Mouse (Mus musculus) v-Abl transformed pro-B cells (cell line): ENCODE results near the gene Pgm2.

Source experiments
- in situ Hi-C, 2 experiments: fragments of 400-800 bp; cut with MboI; formaldehyde crosslinking; loops; one replicate each; pipeline ENCODE4 v1.15.1; 2025; ENCODE audit not compliant: unreplicated experiment in 2 of 2

The Pgm2 gene

GRCm38 (mm10) chr5:64165826-64166225, 73.1 kb downstream of the Pgm2 start:
- in situ Hi-C loops: no loop called here

GRCm38 (mm10) chr5:64168990-64169540, 76.3 kb downstream of the Pgm2 start:
- in situ Hi-C loops: no loop called here

- in situ Hi-C loops: no loop called here
Observed at GRCm38 (mm10) chr5:64172884-64173283, 80.1 kb downstream of the Pgm2 start.

GRCm38 (mm10) chr5:64173302-64173701, 80.6 kb downstream of the Pgm2 start:
- in situ Hi-C loops: no loop called here

- in situ Hi-C loops: no loop called here
Observed at GRCm38 (mm10) chr5:64174429-64174935, 81.7 kb downstream of the Pgm2 start.
